Mouse (Mus musculus): ENCODE results near the gene Erc2. TPM values are rescaled to one million over a fixed set of nuclear protein-coding genes. Genes with fewer than 3 reads are reported as not detected.

Gene Erc2
- total and polyA plus RNA-seq, 3 experiments = not detected

DNA sequence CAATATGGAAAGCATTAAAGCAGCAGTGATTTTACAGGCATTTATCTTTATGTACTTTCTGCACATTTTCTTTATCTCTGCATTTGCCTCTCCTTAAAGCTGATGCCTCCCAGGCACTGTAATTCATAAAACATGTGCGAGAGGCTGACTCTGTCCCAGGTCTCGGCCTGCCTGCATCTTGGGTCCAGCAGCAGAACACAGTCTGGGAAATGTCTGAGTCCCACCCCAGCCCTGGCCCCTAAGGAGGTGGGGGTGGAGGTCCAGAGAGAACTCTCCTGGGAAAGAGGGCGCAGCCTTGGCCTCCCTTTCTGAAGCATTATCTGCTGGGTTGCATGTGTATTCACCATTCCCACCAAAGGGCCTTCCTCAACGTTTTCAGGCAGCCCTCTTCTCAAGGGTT is 420.9 kb downstream of the Erc2 start:
- dilution Hi-C loops (cut with MboI; ENCODE audit: extremely low pct_ligation_motif_present, extremely low pct_unique_long_range_greater_than_20kb, low sequenced_read_pairs) (no loop called here), in situ Hi-C loops (cut with MboI; ENCODE audit: low pct_ligation_motif_present, low pct_unique_long_range_greater_than_20kb, low sequenced_read_pairs) (no loop called here)
- DNase-seq (ENCODE audit: extremely low read depth) = no peak
- Histone ChIP-seq H3K27ac (ENCODE audit: insufficient read depth, low read depth) (no peak overlapping the region), H3K4me2 (ENCODE audit: insufficient read depth, low read depth, poor library complexity, severe bottlenecking) (no peak overlapping the region), H3K4me3 (replicated peaks in 1 of 3; ENCODE audit: low read depth in 2 of 3, low read length in 2 of 3, poor library complexity in 1 of 3) (no peak overlapping the region), H3K27me3 (replicated peaks) (no peaks in the 10 kb centered on the region), H3K4me1 (ENCODE audit: control insufficient read depth in 1 of 2, insufficient read depth in 2 of 2) (peaks cover 0 to 3% of the 10 kb centered on the region in 2 experiments; a peak in 1 of 4 replicates), H3K9me3 (replicated peaks; ENCODE audit: low read length) (no peaks in the 10 kb centered on the region), H3K79me2 (replicated peaks; ENCODE audit: control insufficient read depth, extremely low read depth, insufficient read depth, poor library complexity, severe bottlenecking) (no peaks in the 10 kb centered on the region), H3K36me3 (replicated peaks in 1 of 2; ENCODE audit: control insufficient read depth in 1 of 2, insufficient read depth in 1 of 2, low read length in 1 of 2) (no peaks in the 10 kb centered on the region), H3K9ac (ENCODE audit: insufficient read depth, low read depth) (no peak overlapping the region)
- TF ChIP-seq UBTF (IDR thresholded peaks at IDR 0.05; ENCODE audit: low read depth, low read length) (no peak), RCOR1 (conservative IDR thresholded peaks at IDR 0.05; ENCODE audit: low read depth, low read length) (no peak), JUN (IDR thresholded peaks at IDR 0.05; ENCODE audit: insufficient read depth, low read depth, low read length) (no peak), TBP (conservative IDR thresholded peaks at IDR 0.05; ENCODE audit: low read depth, low read length) (no peak), USF1 (IDR thresholded peaks at IDR 0.05; ENCODE audit: low read depth, low read length) (no peak), MAFK (IDR thresholded peaks at IDR 0.05; ENCODE audit: insufficient replicate concordance, low read length) (no peak), POLR2AphosphoS2 (IDR thresholded peaks at IDR 0.05; ENCODE audit: low read depth, low read length) (no peak), POLR2A (IDR thresholded peaks at IDR 0.05; ENCODE audit: low read depth, low read length) (no peak), MAX (IDR thresholded peaks at IDR 0.05; ENCODE audit: low read length) (no peak), PAX5 (IDR thresholded peaks at IDR 0.05; ENCODE audit: low read length) (no peak), BHLHE40 (IDR thresholded peaks at IDR 0.05; ENCODE audit: low read depth, low read length) (no peak), ZKSCAN1 (IDR thresholded peaks at IDR 0.05; ENCODE audit: borderline replicate concordance, low read depth, low read length) (no peak), MXI1 (IDR thresholded peaks at IDR 0.05; ENCODE audit: low read depth, low read length) (no peak), NELFE (IDR thresholded peaks at IDR 0.05; ENCODE audit: low read depth, low read length) (no peak), IRF4 (IDR thresholded peaks at IDR 0.05; ENCODE audit: low read depth, low read length) (no peak), TCF12 (IDR thresholded peaks at IDR 0.05; ENCODE audit: low read depth, low read length) (no peak), CTCF (conservative IDR thresholded peaks at IDR 0.05 in 1 of 2, IDR thresholded peaks at IDR 0.05 in 1 of 2; ENCODE audit: low read depth in 2 of 2, low read length in 2 of 2) (no peak)

DNA sequence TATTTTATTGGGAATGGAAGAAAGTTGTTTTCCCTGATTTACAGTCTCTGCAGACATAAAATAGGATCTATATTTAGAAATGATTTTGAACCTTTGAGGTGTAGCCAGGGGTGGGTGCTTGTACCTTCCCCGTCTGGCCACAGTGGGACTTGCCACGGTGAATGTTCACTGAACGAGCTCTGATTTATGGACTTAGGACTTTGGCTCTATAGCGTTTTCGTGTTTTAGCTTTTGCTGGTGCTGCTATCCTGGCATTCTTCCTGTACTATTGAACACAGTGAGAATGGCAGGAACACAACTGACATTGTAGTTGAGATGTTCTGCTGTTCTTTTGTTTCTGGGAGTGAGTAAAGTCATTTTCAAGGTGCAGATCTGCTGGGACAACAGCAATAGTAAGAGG is 429.4 kb downstream of the Erc2 start:
- no peaks in the 10 kb centered on the region for H3K79me2 ChIP-seq (replicated peaks; ENCODE audit: control insufficient read depth, extremely low read depth, insufficient read depth, poor library complexity, severe bottlenecking)
- no peak for DNase-seq (ENCODE audit: extremely low read depth)
- H3K36me3 ChIP-seq (replicated peaks in 1 of 2; ENCODE audit: control insufficient read depth in 1 of 2, insufficient read depth in 1 of 2, low read length in 1 of 2) = no peaks in the 10 kb centered on the region
- no peaks in the 10 kb centered on the region for H3K9me3 ChIP-seq (replicated peaks; ENCODE audit: low read length)
- no peak overlapping the region for H3K4me3 ChIP-seq (replicated peaks in 1 of 3; ENCODE audit: low read depth in 2 of 3, low read length in 2 of 3, poor library complexity in 1 of 3)
- H3K9ac ChIP-seq (ENCODE audit: insufficient read depth, low read depth) = no peak overlapping the region
- TF ChIP-seq MYC (IDR thresholded peaks at IDR 0.05; ENCODE audit: low read depth, low read length) (no peak), GABPA (IDR thresholded peaks at IDR 0.05; ENCODE audit: insufficient replicate concordance, low read depth, low read length) (no peak), ELF1 (IDR thresholded peaks at IDR 0.05; ENCODE audit: low read depth, low read length) (no peak), ZKSCAN1 (IDR thresholded peaks at IDR 0.05; ENCODE audit: borderline replicate concordance, low read depth, low read length) (no peak), ETS1 (conservative IDR thresholded peaks at IDR 0.05; ENCODE audit: low read depth, low read length) (no peak), NELFE (IDR thresholded peaks at IDR 0.05; ENCODE audit: low read depth, low read length) (no peak), MEF2A (IDR thresholded peaks at IDR 0.05; ENCODE audit: borderline replicate concordance, low read depth, low read length) (no peak), CTCF (conservative IDR thresholded peaks at IDR 0.05 in 1 of 2, IDR thresholded peaks at IDR 0.05 in 1 of 2; ENCODE audit: low read depth in 2 of 2, low read length in 2 of 2) (no peak), EP300 (IDR thresholded peaks at IDR 0.05; ENCODE audit: low read length) (no peak), UBTF (IDR thresholded peaks at IDR 0.05; ENCODE audit: low read depth, low read length) (no peak), JUND (conservative IDR thresholded peaks at IDR 0.05; ENCODE audit: low read depth, low read length) (no peak), E2F4 (IDR thresholded peaks at IDR 0.05; ENCODE audit: insufficient replicate concordance, low read depth, low read length) (no peak), USF2 (conservative IDR thresholded peaks at IDR 0.05; ENCODE audit: low read depth, low read length) (no peak), MAX (IDR thresholded peaks at IDR 0.05; ENCODE audit: low read length) (no peak), ZNF384 (IDR thresholded peaks at IDR 0.05; ENCODE audit: low read depth, low read length) (no peak), SMC3 (IDR thresholded peaks at IDR 0.05; ENCODE audit: low read depth, low read length) (no peak), CHD1 (IDR thresholded peaks at IDR 0.05; ENCODE audit: low read depth, low read length) (no peak)
- H3K27me3 ChIP-seq (replicated peaks) = no peaks in the 10 kb centered on the region
- no peaks in the 10 kb centered on the region for H3K4me1 ChIP-seq (ENCODE audit: control insufficient read depth in 1 of 2, insufficient read depth in 2 of 2)
- H3K27ac ChIP-seq (ENCODE audit: insufficient read depth, low read depth) = no peak overlapping the region
- in situ Hi-C loops (cut with MboI; ENCODE audit: low pct_ligation_motif_present, low pct_unique_long_range_greater_than_20kb, low sequenced_read_pairs) = no loop called here
- no peak overlapping the region for H3K4me2 ChIP-seq (ENCODE audit: insufficient read depth, low read depth, poor library complexity, severe bottlenecking)
- dilution Hi-C loops (cut with MboI; ENCODE audit: extremely low pct_ligation_motif_present, extremely low pct_unique_long_range_greater_than_20kb, low sequenced_read_pairs) = no loop called here

Measured in CH12.LX (cell line).